Mouse (Mus musculus) midbrain, embryonic 10.5 days (tissue): ENCODE results near the gene Fam13a. TPM values are rescaled to one million over a fixed set of nuclear protein-coding genes. Genes with fewer than 3 reads are reported as not detected.

Experiments used
- DNase-seq: peaks from one replicate; pipeline ENCODE4 v3.0.0-alpha.2; 2017; ENCODE audit warnings: low spot score
- H3K27ac ChIP-seq: fragments of 300-500 bp; sonication (generic); replicated peaks from 2 replicates; pipeline ENCODE4 v1.5.1; 2016; ENCODE audit warnings: mild to moderate bottlenecking
- H3K27me3 ChIP-seq: fragments of 300-500 bp; sonication (generic); 2 replicates; pipeline ENCODE4 v1.6.1; 2016; ENCODE audit warnings: low read depth, mild to moderate bottlenecking; ENCODE audit not compliant: poor library complexity, severe bottlenecking
- H3K36me3 ChIP-seq: fragments of 300-500 bp; sonication (generic); 2 replicates; pipeline ENCODE4 v1.6.1; 2016; ENCODE audit warnings: mild to moderate bottlenecking, moderate library complexity
- H3K4me1 ChIP-seq: fragments of 300-500 bp; sonication (generic); 2 replicates; pipeline ENCODE4 v1.6.1; 2016
- H3K4me3 ChIP-seq: fragments of 300-500 bp; sonication (generic); 2 replicates; pipeline ENCODE4 v1.5.1; 2016; ENCODE audit warnings: mild to moderate bottlenecking, moderate library complexity
- H3K9me3 ChIP-seq: fragments of 300-500 bp; sonication (generic); replicated peaks from 2 replicates; pipeline ENCODE4 v1.6.1; 2016; ENCODE audit warnings: mild to moderate bottlenecking
- WGBS: fragments of 180-500 bp; shearing (Covaris S2); methylation state at CpG from one replicate; pipeline ENCODE4 v1.1.7; 2016; 5-methylcytosine and 5-hydroxymethylcytosine counted together
- polyA plus RNA-seq: library from polyadenylated mRNA; unstranded; fragments of >200 nt; fragmentation: Nextera tagmentation; extraction: Ambion mirVana; gene quantifications from 2 replicates; pipeline ENCODE4 v1.2.1, GENCODE M21; 2016

Gene Fam13a
- polyA plus RNA-seq, 1 experiment from 2014 or later: 2.1 TPM

- Histone ChIP-seq H3K36me3 (peaks cover 4% of the 10 kb centered on the region; the same call in 1 of the 2 replicates), H3K27me3 (no peaks in the 10 kb centered on the region), H3K4me3 (no peak overlapping the region), H3K4me1 (no peaks in the 10 kb centered on the region), H3K9me3 (no peaks in the 10 kb centered on the region), H3K27ac (no peak overlapping the region)
- 88% methylated on average over 6 of the region's 6 CpGs for WGBS
- DNase-seq: no peak
Measured at GRCm38 (mm10) chr6:58893307-58893706, 131.0 kb downstream of the Fam13a start.

- no peak for DNase-seq
- H3K27ac ChIP-seq: no peak overlapping the region
- no peaks in the 10 kb centered on the region for H3K4me1 ChIP-seq
- peaks cover 4% of the 10 kb centered on the region; the same call in 1 of the 2 replicates for H3K36me3 ChIP-seq
- WGBS: 85% methylated on average over 3 of the region's 3 CpGs
- H3K27me3 ChIP-seq: no peaks in the 10 kb centered on the region
- no peaks in the 10 kb centered on the region for H3K9me3 ChIP-seq
- no peak overlapping the region for H3K4me3 ChIP-seq
Measured at GRCm38 (mm10) chr6:58889917-58890316, 134.4 kb downstream of the Fam13a start.

GRCm38 (mm10) chr6:58882271-58882670, 142.1 kb downstream of the Fam13a start:
- WGBS: 82% methylated on average over 6 of the region's 6 CpGs
- DNase-seq: no peak
- H3K27me3 ChIP-seq: no peaks in the 10 kb centered on the region

More at GRCm38 (mm10) chr6:58882271-58882670, 142.1 kb downstream of the Fam13a start:
- Histone ChIP-seq H3K4me3 (no peak overlapping the region), H3K9me3 (no peaks in the 10 kb centered on the region), H3K4me1 (no peaks in the 10 kb centered on the region), H3K27ac (no peak overlapping the region), H3K36me3 (peaks cover 9% of the 10 kb centered on the region)

Other genes with a start within 250 kb of the Fam13a start
- 5.7 and 8.7 TPM in 2 replicates for gene Herc3, start 193.1 kb downstream of the Fam13a start, polyA plus RNA-seq
- 10.8 and 17.0 TPM in 2 replicates for gene Nap1l5, start 117.5 kb downstream of the Fam13a start, polyA plus RNA-seq
- gene Tigd2, start 184.3 kb upstream of the Fam13a start, polyA plus RNA-seq: 9.3 and 11.0 TPM in 2 replicates